Mouse (Mus musculus) thymus, postnatal 0 days (tissue): Measurements from ENCODE around the gene Olfr1154. TPM values are rescaled to one million over a fixed set of nuclear protein-coding genes. Genes with fewer than 3 reads are reported as not detected.

Experiments used
- DNase-seq: peaks from one replicate; pipeline ENCODE4 v3.0.0-alpha.2; 2015; ENCODE audit warnings: low spot score
- polyA plus RNA-seq: library from polyadenylated mRNA; unstranded; fragments of >200 nt; fragmentation: Nextera tagmentation; extraction: Ambion mirVana; gene quantifications from 2 replicates; pipeline ENCODE4 v1.2.1, GENCODE M21; 2015

Olfr1154 gene
- not detected in 2 replicates for polyA plus RNA-seq

DNA sequence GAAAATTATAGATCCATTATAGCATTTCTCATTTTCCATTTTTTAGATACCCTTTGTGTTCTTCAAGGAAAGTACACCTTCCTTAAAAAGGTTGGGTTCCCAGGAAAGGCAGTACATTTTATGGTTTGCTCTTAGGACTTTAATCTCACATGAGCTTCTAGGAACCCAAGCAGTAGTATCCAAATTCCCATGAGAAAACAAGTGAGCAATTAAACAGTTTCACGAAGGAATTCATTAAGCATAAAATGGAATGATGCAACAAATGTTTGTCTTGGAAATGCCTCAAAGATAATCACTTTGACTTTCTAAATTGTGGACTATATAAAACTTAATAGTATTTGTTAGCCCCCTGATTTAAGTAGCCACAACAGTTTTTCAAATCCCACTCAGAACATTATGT is at the start of gene Olfr1154:
Olfr1154 (minus strand) TSS at position 101 of the 400 bp plus-strand sequence.
- DNase-seq: no peak

DNA sequence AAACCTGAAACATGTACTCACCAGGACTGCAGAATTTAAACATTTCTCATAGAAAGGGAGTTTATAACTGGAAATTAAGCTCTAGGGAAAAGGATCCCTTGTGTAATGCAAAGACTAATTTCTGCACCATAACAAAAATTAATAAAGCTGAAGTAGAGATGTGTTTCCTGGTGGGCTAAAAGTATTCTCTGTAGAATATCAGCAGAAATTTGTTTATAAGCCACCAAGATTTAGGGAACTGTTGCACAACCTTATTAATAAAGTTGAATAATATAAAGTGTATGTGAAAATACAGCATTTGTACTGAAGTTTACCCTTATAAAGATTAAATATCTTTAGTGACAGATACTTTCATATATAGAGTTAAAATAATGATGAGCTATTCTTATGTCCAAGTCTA is 48.0 kb upstream of the Olfr1154 start, which contains the start of gene Olfr1156:
Olfr1156 (minus strand) TSS at position 101 of the 400 bp plus-strand sequence.
- DNase-seq: no peak

DNA sequence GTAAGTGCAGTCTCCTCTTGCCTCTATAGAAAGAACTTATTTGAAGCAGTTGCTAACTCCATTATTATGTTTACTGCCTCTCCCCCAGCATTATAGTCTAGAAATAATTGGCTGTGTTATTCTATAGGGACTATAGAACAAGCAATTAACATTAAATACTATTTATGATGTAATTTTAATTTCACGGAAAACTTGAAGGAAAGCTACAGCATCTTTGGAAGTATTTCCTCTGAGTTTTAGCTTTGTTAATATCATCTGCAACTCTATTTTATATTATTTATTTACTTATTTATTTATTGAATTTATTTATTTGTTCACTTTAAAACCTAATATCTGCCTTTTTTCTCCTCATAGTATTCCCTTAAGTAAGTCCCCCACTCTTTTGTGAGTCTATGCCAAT is 40.1 kb upstream of the Olfr1154 start, which contains the start of gene Olfr1155:
Olfr1155 (minus strand) TSS at position 101 of the 400 bp plus-strand sequence.
- DNase-seq: no peak

DNA sequence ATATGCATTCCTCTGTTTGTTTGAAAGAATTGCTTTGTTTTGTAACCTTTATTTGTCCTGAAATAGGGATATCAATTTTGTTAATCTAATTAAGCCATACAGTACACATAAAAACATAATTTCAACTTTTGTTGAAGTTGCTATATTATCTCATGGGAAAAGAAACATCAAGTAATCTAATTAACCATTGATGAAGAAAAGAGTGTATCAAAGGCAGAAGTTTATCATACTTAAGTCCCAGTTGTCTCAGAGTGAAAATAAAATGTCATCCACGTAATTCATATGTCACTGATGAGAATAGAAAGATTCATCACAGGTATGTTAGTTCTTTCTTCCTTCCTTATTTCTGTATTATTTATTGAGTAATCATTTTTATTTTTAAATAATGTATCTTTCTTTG is 10.3 kb downstream of the Olfr1154 start, which contains the start of gene Olfr1153:
Olfr1153 (plus strand) TSS at position 301 of the 400 bp plus-strand sequence.
- DNase-seq: no peak

DNA sequence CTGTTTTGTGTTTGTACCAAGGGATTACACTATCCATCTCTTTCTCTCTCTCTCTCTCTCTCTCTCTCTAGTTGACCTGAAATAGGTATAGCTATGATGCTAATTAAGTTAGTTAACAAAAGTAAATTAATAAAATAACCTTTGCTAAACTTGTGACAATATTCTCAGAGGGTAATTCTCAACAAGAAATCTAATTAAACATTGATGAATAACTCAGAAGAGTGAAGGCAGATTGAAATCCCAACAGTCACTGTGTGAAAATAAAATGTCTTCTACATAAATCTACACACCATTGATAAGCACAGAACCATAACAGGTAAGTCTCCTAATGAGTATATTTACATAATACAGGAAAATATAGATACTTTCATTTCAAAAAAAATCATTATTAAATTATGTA is 38.8 kb downstream of the Olfr1154 start, which contains the start of gene Olfr1152:
Olfr1152 (plus strand) TSS at position 301 of the 400 bp plus-strand sequence.
- no peak for DNase-seq

DNA sequence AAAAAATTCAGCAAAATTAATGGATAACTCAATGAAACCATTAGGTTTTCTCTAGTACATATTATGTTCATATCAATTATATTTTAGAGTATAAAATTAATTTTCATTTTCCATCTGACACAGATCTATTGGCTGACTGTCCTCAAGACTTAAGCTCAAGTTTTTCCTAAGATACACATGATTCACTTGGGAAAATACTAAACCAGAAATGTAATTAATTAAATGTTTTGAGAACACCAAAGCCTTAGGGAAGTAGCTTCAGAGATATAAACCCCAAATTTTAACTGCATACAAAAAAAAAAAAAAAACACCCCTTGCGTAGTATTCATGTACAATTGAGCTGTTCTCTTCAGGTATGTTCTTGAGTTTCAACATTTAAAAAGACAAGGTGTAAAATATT is 49.4 kb downstream of the Olfr1154 start, which contains the start of gene Olfr1151:
Olfr1151 (plus strand) TSS at position 301 of the 400 bp plus-strand sequence.
- no peak for DNase-seq

Other genes starting within 250 kb of the Olfr1154 start
- gene Olfr1134, start 246.7 kb downstream of the Olfr1154 start, polyA plus RNA-seq: not detected in 2 replicates
- gene Olfr1135, start 231.5 kb downstream of the Olfr1154 start, polyA plus RNA-seq: not detected in 2 replicates
- gene Olfr1136, start 211.2 kb downstream of the Olfr1154 start, polyA plus RNA-seq: 0.17 and 0.19 TPM in 2 replicates
- gene Olfr1137, start 192.0 kb downstream of the Olfr1154 start, polyA plus RNA-seq: not detected in 2 replicates
- not detected in 2 replicates for gene Olfr1138, start 165.2 kb downstream of the Olfr1154 start, polyA plus RNA-seq
- gene Olfr1140, start 161.4 kb downstream of the Olfr1154 start, polyA plus RNA-seq: not detected in 2 replicates
- gene Olfr1141, start 151.2 kb downstream of the Olfr1154 start, polyA plus RNA-seq: not detected in 2 replicates
- gene Olfr152, start 125.7 kb downstream of the Olfr1154 start, polyA plus RNA-seq: not detected in 2 replicates
- not detected in 2 replicates for gene Olfr1143, start 104.6 kb downstream of the Olfr1154 start, polyA plus RNA-seq
- gene Olfr1145, start 95.3 kb downstream of the Olfr1154 start, polyA plus RNA-seq: not detected in 2 replicates
- gene Olfr1148, start 74.6 kb downstream of the Olfr1154 start, polyA plus RNA-seq: not detected in 2 replicates
- not detected in 2 replicates for gene Olfr1150-ps1, start 61.2 kb downstream of the Olfr1154 start, polyA plus RNA-seq
- not detected in 2 replicates for gene Olfr1151, start 49.3 kb downstream of the Olfr1154 start, polyA plus RNA-seq
- gene Olfr1152, start 38.7 kb downstream of the Olfr1154 start, polyA plus RNA-seq: not detected in 2 replicates
- gene Olfr1153, start 10.2 kb downstream of the Olfr1154 start, polyA plus RNA-seq: not detected in 2 replicates
- not detected in 2 replicates for gene Olfr1155, start 40.0 kb upstream of the Olfr1154 start, polyA plus RNA-seq
- gene Olfr1156, start 47.9 kb upstream of the Olfr1154 start, polyA plus RNA-seq: not detected in 2 replicates
- gene Olfr1157, start 63.1 kb upstream of the Olfr1154 start, polyA plus RNA-seq: not detected in 2 replicates
- not detected in 2 replicates for gene Olfr74, start 69.5 kb upstream of the Olfr1154 start, polyA plus RNA-seq
- not detected in 2 replicates for gene Olfr1158, start 84.9 kb upstream of the Olfr1154 start, polyA plus RNA-seq
- not detected in 2 replicates for gene Olfr1160, start 103.1 kb upstream of the Olfr1154 start, polyA plus RNA-seq
- not detected in 2 replicates for gene Olfr1161, start 117.6 kb upstream of the Olfr1154 start, polyA plus RNA-seq
- gene Olfr73, start 132.5 kb upstream of the Olfr1154 start, polyA plus RNA-seq: not detected in 2 replicates
- not detected in 2 replicates for gene Olfr1162, start 146.0 kb upstream of the Olfr1154 start, polyA plus RNA-seq
- gene Olfr1163, start 166.7 kb upstream of the Olfr1154 start, polyA plus RNA-seq: not detected in 2 replicates
- gene Olfr1164, start 188.8 kb upstream of the Olfr1154 start, polyA plus RNA-seq: not detected in 2 replicates
- not detected in 2 replicates for gene Olfr1166, start 223.1 kb upstream of the Olfr1154 start, polyA plus RNA-seq